Mouse (Mus musculus) leukemia stem cell, adult 10-12 weeks (primary cell): ENCODE results near the gene Stard3. TPM values are rescaled to one million over a fixed set of nuclear protein-coding genes. Genes with fewer than 3 reads are reported as not detected.

Experiments
- polyA plus RNA-seq: library from polyadenylated mRNA; stranded (reverse); fragments of >175 nt; gene quantifications from 2 replicates; pipeline ENCODE4 v1.2.3, GENCODE M21; 2012; ENCODE audit warnings: low replicate concordance

The Stard3 gene
- polyA plus RNA-seq = 45.0 TPM in 2 replicates

DNA sequence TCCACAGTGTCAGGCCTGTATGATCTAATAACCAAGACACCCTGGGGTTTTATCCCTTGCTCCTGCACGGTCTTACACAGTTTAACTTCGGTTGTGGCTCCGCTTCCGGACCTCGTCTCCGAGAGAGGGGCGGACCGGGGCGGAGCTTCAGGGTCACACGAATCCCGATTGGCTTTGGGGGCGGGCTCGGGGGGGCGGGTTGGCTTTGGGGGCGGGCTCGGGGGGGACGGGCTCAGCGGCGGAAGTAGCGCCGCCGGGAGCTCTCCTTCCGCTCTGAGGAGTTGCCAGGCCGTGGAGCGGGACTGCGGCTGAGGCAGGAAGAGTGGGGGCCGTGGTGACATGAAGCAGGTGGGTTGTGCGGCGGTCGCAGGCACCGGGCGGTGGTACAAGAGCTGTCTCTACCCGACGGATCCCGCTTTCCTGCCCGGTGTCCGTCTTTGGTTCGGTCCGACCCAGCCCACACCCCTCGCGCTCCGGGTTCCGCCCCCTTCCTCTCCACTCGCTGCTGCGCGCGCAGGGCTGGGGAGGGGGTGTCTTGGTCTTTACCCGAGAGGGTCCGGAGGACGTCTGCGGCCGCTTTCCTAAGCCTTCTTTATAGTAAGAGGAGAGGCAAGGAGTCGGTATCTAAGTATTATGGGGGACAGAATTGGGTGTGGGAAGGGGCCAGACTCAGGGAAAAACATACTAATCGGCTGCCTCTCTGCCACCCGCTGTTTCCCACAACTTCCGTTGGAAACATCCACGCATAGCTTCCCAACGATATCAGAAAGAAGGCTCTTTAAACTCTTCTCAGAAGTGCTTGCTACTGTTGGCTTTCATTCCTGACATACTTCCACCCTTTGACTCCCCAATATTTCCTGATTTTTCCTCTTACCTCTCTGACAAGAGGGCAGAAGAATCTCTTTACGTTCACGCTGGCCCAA lies at the start of gene Stard3:
TSS of gene Stard3 (plus strand) at position 208 of the 923 bp plus-strand sequence.

DNA sequence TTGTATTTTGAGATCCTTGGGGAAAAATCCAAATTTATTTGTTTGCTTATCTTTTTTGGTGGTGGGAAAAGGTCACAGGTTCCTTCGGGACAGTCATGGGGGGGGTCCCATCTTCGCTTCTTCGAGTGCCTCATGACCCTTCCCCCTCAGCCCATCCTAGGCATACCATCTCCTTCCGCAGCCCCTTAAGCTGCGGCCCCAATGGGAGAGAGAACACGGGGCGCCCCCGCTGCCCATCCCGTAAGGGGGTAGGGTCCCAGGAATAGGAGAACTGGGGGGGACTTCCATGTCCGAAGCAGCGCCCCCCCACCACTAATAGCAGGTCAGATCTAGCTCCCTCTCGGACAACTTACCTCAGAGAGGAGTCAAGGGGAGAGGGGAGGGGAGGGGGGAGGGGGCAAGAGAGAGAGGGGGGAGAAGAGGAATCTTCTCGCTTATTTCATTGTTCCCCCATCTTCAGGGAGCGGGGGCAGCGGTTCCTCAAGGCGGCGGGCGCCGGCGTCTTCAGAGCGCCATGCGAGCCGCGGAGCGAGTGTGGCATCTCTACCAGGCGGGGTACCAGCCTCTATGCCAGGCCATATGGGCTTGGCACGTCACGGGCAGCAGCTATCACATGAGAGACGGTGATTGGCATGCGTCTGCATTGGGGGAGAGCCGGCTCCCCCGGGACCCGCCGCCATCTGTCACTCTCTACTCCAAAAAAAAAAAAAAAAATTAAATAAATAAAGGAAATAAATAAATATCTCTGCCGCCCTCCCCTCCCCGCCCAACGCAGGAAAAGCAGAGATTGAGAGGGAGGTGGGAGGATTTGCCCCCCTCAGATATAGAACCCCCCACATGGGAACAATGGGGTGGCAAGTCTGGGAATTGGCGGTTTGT lies 28.8 kb upstream of the Stard3 start, which contains the start of gene Neurod2:
TSS of gene Neurod2 (minus strand) at position 568 of the 879 bp plus-strand sequence.

DNA sequence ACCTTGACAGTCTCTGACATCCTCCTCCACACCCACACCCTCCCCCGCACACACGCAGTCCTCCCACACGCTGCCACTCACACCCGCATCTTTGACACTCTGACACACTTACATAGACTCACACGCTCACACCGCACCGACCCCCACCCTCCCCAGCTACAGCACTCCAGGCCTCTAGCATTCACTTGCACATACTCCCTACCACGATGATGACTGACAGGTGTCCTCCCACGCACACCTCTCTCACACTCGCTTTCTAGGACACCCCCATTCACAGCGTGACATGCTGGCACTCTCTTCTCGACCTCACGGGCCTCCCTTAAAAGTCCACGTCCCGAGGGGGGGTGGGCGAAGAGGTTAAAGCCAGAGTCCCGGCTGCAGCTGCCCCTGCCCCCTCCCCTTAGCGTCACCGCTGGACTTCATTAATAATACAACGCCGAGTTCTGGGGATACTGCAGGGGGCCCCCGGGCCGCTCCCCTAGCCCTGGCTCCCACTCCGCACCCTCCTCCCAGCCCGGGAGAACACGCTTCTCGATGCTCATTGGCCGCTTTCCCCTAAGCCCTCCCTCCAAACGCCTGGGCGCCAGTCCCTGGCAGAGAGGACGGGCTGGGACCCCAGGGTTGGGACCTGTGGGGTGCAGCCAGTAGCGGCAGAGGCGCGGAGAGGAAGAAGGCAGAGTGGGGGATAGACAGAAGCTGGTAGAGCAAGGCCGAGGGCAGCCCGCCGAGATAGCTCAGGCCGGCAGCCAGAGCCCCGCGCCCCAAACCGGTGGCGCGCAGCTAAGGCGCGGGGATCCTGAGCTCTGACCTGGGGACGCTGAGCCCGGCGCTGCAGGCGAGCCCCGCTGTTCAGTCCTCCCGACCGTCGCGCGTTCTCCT lies 9.8 kb upstream of the Stard3 start, which contains the start of gene Ppp1r1b:
TSS of gene Ppp1r1b (plus strand) at position 322 of the 879 bp plus-strand sequence.

DNA sequence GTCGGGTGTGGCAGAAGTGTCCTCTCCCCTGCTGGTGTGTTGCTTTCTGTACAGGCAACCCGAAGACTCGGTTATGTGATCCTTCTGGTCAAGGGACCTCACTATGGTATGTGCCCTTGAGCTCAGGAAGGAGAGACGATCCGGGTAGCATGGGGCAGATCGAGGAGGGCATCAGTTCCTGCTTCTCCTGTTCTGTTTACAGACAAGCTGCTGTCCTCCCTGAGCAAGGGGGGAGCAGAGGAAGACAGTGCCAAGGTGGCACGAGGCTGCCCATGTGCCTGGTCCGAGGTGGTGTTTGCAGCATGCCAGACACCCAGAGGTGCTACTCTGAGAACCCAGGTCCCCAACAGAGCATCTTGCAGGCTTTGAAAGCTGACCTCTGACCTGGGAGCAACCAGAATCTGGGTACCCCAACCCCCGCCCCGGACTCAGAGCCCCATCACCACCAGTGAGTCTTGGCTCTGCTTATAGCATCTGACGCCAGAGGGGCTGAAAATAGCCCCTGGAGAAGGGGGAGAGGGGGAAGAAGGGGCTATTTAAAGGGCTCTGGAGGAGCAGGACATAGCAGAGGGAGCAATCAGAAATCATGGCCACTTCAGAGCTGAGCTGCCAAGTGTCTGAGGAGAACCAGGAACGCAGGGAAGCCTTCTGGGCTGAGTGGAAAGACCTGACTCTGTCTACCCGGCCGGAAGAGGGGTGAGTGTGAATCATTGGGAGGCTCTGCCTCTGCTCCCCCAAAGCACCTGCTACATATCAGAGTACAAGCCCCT lies 25.3 kb downstream of the Stard3 start, which contains the start of gene Tcap:
TSS of gene Tcap (plus strand) at position 551 of the 770 bp plus-strand sequence.

DNA sequence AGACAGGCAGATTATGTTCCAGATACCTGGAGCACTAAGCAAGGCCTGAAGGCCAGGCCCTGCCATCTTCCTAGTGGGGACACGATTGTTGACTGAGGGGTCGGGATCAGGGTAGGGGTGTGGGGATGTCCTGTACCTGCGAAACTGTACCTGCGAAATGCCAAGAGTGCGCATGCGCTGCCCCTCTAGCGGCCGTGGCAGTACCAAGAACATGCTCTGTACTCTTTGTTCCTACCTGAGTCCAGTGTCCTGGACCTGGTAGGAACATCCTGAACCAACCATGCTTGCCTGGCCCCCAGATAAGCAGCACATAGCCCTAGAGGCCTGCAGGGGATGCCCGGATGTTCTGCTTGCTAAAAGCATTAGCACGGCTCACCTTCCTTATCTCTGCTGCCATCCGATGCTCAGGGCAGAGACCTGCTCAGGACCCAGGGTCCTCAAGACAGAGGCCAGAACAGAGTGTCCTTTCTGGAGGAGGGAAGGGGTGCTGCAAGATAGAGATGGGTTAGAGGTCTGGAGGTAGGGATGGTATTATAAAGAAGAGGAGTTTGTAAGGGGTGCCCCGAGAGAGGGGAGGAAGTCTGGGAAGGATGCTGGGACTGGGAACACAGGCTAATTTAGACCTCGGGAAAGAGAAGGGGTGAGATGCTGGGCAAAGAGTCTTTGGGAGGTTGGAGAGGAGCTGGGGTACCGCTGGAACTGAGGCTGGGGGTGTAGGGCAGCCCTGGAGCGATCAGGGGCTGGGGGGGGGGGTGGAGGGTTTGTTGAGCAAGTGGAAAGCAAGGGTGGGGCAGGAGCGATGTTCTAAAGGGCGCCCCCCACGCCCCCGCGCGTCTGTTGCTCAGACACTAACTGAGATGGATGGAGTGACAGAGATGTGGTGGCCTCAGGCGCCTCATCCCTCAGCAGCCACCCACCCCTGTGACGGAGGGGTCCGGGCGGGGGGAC lies 27.7 kb downstream of the Stard3 start, which contains the start of gene Pnmt:
TSS of gene Pnmt (plus strand) at position 813 of the 948 bp plus-strand sequence.

DNA sequence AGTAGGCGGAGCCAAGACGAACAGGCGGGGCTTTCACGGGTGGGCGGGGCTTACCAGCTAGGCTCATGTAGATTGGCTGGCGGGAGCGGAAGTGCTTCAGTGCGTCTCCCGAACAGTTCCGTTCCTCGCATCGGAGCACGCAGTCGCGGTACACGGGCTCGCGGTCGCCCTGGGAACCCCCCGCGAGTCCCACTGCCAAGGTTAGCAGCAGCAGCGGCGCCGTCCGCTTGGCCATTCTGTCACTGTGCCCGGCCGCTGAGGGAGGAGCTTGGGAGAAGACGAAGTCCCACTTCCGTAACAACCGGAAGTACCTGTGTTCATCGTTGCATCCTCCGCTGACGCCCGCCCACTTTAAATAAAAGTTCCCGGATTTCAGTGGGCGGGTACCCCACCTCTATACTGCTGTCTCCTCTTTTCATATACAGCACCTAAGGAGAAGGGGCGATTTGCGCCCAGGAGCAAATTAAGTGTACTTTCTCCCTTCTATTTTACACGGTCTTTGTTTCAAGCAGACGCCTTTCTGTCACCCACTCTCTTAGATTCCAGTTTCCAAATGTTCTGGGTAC lies 42.1 kb downstream of the Stard3 start, which contains the start of gene Pgap3:
TSS of gene Pgap3 (minus strand) at position 330 of the 566 bp plus-strand sequence.

DNA sequence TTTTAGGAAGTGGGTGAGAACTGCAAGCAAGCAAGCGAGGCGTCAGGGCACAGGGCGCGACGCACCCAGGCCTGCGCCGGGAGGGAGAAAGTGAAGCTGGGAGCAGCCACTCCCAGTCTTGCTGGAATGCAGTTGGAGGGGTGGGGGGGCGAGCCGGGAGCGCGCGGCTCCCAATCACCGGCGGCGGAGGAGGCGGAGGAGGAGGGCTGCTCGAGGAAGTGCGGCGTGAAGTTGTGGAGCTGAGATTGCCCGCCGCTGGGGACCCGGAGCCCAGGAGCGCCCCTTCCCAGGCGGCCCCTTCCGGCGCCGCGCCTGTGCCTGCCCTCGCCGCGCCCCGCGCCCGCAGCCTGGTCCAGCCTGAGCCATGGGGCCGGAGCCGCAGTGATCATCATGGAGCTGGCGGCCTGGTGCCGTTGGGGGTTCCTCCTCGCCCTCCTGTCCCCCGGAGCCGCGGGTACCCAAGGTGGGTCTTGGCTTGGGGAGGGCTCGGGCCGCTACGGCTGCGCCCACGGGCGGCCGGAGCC lies 54.2 kb downstream of the Stard3 start, which contains the start of gene Erbb2:
TSS of gene Erbb2 (plus strand) at position 198 of the 524 bp plus-strand sequence.

Other genes starting within 250 kb of the Stard3 start
- gene Fbxl20, start 208.0 kb upstream of the Stard3 start, polyA plus RNA-seq = 5.5 and 7.2 TPM in 2 replicates
- 22.9 and 31.9 TPM in 2 replicates for gene Med1, start 165.1 kb upstream of the Stard3 start, polyA plus RNA-seq
- 17.0 and 18.5 TPM in 2 replicates for gene Cdk12, start 155.3 kb upstream of the Stard3 start, polyA plus RNA-seq
- gene Neurod2, start 28.7 kb upstream of the Stard3 start, polyA plus RNA-seq = not detected in 2 replicates
- 0.17 TPM in 1 of 2 replicates, not detected in the other for gene Ppp1r1b, start 10.0 kb upstream of the Stard3 start, polyA plus RNA-seq
- 0.19 and 0.84 TPM in 2 replicates for gene Tcap, start 25.4 kb downstream of the Stard3 start, polyA plus RNA-seq
- not detected in 2 replicates for gene Pnmt, start 28.1 kb downstream of the Stard3 start, polyA plus RNA-seq
- gene Pgap3, start 42.1 kb downstream of the Stard3 start, polyA plus RNA-seq = 15.5 and 16.9 TPM in 2 replicates
- 0.56 and 1.1 TPM in 2 replicates for gene Erbb2, start 54.1 kb downstream of the Stard3 start, polyA plus RNA-seq
- 9.1 and 24.6 TPM in 2 replicates for gene Mien1, start 80.6 kb downstream of the Stard3 start, polyA plus RNA-seq
- 0.96 and 2.4 TPM in 2 replicates for gene Grb7, start 88.0 kb downstream of the Stard3 start, polyA plus RNA-seq
- 8.4 and 9.6 TPM in 2 replicates for gene Ikzf3, start 187.7 kb downstream of the Stard3 start, polyA plus RNA-seq
- 0.98 and 1.0 TPM in 2 replicates for gene Zpbp2, start 192.7 kb downstream of the Stard3 start, polyA plus RNA-seq
- 60.4 and 108 TPM in 2 replicates for gene Ormdl3, start 229.0 kb downstream of the Stard3 start, polyA plus RNA-seq
- gene Lrrc3c, start 239.9 kb downstream of the Stard3 start, polyA plus RNA-seq = not detected in 2 replicates